Mouse (Mus musculus) CH12.LX (cell line): ENCODE results near the gene Cabp1. TPM values are rescaled to one million over a fixed set of nuclear protein-coding genes. Genes with fewer than 3 reads are reported as not detected.

Experiments used
- DNase-seq: peaks from one replicate; pipeline ENCODE4 v3.0.0-alpha.2; 2013; ENCODE audit errors: extremely low read depth
- H3K27ac ChIP-seq: 2 replicates; pipeline ENCODE4 v1.5.1; 2012; ENCODE audit warnings: low read depth, mild to moderate bottlenecking, control low read depth, moderate library complexity; ENCODE audit not compliant: insufficient read depth
- H3K27me3 ChIP-seq: replicated peaks from 2 replicates; pipeline ENCODE3; 2012; ENCODE audit warnings: inconsistent platforms
- H3K36me3 ChIP-seq, 2 experiments: replicated peaks in 1 of 2; 2 replicates each; pipeline versions ENCODE3 to v1.6.1; 2012; ENCODE audit warnings: inconsistent platforms in 1 of 2, low read length in 1 of 2, mild to moderate bottlenecking in 1 of 2, mixed read lengths in 1 of 2, moderate library complexity in 1 of 2; ENCODE audit not compliant: control insufficient read depth in 1 of 2, insufficient read depth in 1 of 2
- H3K4me1 ChIP-seq, 2 experiments: 2 replicates each; pipeline ENCODE4 v1.6.1; 2012; ENCODE audit warnings: inconsistent platforms in 1 of 2, moderate library complexity in 1 of 2; ENCODE audit not compliant: insufficient read depth in 2 of 2, control insufficient read depth in 1 of 2
- H3K4me2 ChIP-seq: 2 replicates; pipeline ENCODE4 v1.6.1; 2012; ENCODE audit warnings: low read depth, mild to moderate bottlenecking, control low read depth; ENCODE audit not compliant: poor library complexity, insufficient read depth, severe bottlenecking
- H3K4me3 ChIP-seq, 3 experiments: fragments of 150-350 bp in 1 of 3; sonication (generic) in 1 of 3; replicated peaks in 1 of 3; 2 replicates each; pipeline versions ENCODE3 to v1.5.1; 2011 to 2012; ENCODE audit warnings: low read depth in 2 of 3, low read length in 2 of 3, mild to moderate bottlenecking in 2 of 3, moderate library complexity in 2 of 3, control low read depth in 1 of 3, improper control_type of control experiment in 1 of 3, inconsistent platforms in 1 of 3, mixed read lengths in 1 of 3; ENCODE audit not compliant: poor library complexity in 1 of 3
- H3K79me2 ChIP-seq: replicated peaks from 2 replicates; pipeline ENCODE4 v1.6.1; 2012; ENCODE audit warnings: mild to moderate bottlenecking, moderate library complexity; ENCODE audit not compliant: control insufficient read depth, poor library complexity, insufficient read depth, severe bottlenecking; ENCODE audit errors: extremely low read depth
- H3K9ac ChIP-seq: 2 replicates; pipeline ENCODE4 v1.6.1; 2012; ENCODE audit warnings: low read depth, mild to moderate bottlenecking, control low read depth, moderate library complexity; ENCODE audit not compliant: insufficient read depth
- H3K9me3 ChIP-seq: replicated peaks from 2 replicates; pipeline ENCODE3; 2012; ENCODE audit warnings: low read length, inconsistent platforms, mixed read lengths
- CTCF ChIP-seq, 2 experiments: IDR thresholded peaks in 1 of 2; conservative IDR thresholded peaks in 1 of 2; 2 replicates each; pipeline ENCODE4 v1.5.1; 2011 to 2012; ENCODE audit warnings: low read depth in 2 of 2, low read length in 2 of 2, improper control_type of control experiment in 1 of 2, inconsistent platforms in 1 of 2, mild to moderate bottlenecking in 1 of 2, moderate library complexity in 1 of 2
- ETS1 ChIP-seq: conservative IDR thresholded peaks from 2 replicates; pipeline ENCODE4 v1.6.1; 2012; ENCODE audit warnings: low read depth, mild to moderate bottlenecking, inconsistent platforms, low read length, improper control_type of control experiment, moderate library complexity
- IRF4 ChIP-seq: IDR thresholded peaks from 2 replicates; pipeline ENCODE4 v1.6.1; 2014; ENCODE audit warnings: low read depth, mild to moderate bottlenecking, inconsistent platforms, low read length, improper control_type of control experiment
- JUND ChIP-seq: conservative IDR thresholded peaks from 2 replicates; pipeline ENCODE4 v1.6.1; 2011; ENCODE audit warnings: low read depth, low read length, improper control_type of control experiment
- MAX ChIP-seq: IDR thresholded peaks from 2 replicates; pipeline ENCODE4 v1.6.1; 2011; ENCODE audit warnings: low read length, improper control_type of control experiment
- MXI1 ChIP-seq: IDR thresholded peaks from 2 replicates; pipeline ENCODE4 v1.6.1; 2011; ENCODE audit warnings: mild to moderate bottlenecking, low read depth, low read length, improper control_type of control experiment
- MYC ChIP-seq: IDR thresholded peaks from 2 replicates; pipeline ENCODE4 v1.6.1; 2011; ENCODE audit warnings: low read depth, mild to moderate bottlenecking, improper control_type of control experiment, low read length
- RCOR1 ChIP-seq: conservative IDR thresholded peaks from 2 replicates; pipeline ENCODE4 v1.6.1; 2012; ENCODE audit warnings: low read depth, mild to moderate bottlenecking, inconsistent platforms, low read length, improper control_type of control experiment
- SIN3A ChIP-seq: IDR thresholded peaks from 2 replicates; pipeline ENCODE4 v1.6.1; 2012; ENCODE audit warnings: low read length, improper control_type of control experiment, inconsistent platforms
- USF2 ChIP-seq: conservative IDR thresholded peaks from 2 replicates; pipeline ENCODE4 v1.6.1; 2011; ENCODE audit warnings: low read depth, low read length, improper control_type of control experiment
- dilution Hi-C: fragments of 300-500 bp; cut with MboI; formaldehyde crosslinking; loops from 2 replicates; pipeline ENCODE4 v1.14.3; 2020; ENCODE audit warnings: low sequenced_read_pairs; ENCODE audit not compliant: extremely low pct_unique_long_range_greater_than_20kb, extremely low pct_ligation_motif_present
- in situ Hi-C: fragments of 300-500 bp; cut with MboI; formaldehyde crosslinking; loops from 3 replicates; pipeline ENCODE4 v1.14.3; 2019; ENCODE audit warnings: low sequenced_read_pairs, low pct_ligation_motif_present, low pct_unique_long_range_greater_than_20kb, mixed read lengths
- polyA plus RNA-seq: library from polyadenylated mRNA; unstranded; fragments of >175 nt; gene quantifications from 2 replicates; pipeline ENCODE4 v1.2.1, GENCODE M21; 2012; ENCODE audit warnings: low read depth; ENCODE audit not compliant: insufficient read length
- total RNA-seq, 2 experiments: library from RNA; depleted of rRNA; stranded (reverse); fragments of 300-350 nt in 1 of 2; fragments of >200 nt in 1 of 2; gene quantifications; 2 replicates each; pipeline ENCODE4 v1.2.3; 2012 to 2014

Cabp1 gene
- total and polyA plus RNA-seq, 3 experiments, result 0.59 to 1.8 (median 1.7) TPM

GRCm38 (mm10) chr5:115207244-115207643 is 13.1 kb upstream of the Cabp1 start:
- DNase-seq, result no peak
- dilution Hi-C loops, result no loop called here
- H3K4me2 ChIP-seq, result no peak overlapping the region

GRCm38 (mm10) chr5:115204562-115205311 is 10.6 kb upstream of the Cabp1 start:
- DNase-seq, result no peak
- dilution Hi-C loops, result no loop called here
- peaks cover 3% of the 10 kb centered on the region for H3K27me3 ChIP-seq
- H3K9ac ChIP-seq, result 0 out of 2 replicates have a peak overlapping the region, but pooled peaks have one; percentile 13
- H3K9me3 ChIP-seq, result no peaks in the 10 kb centered on the region
- H3K36me3 ChIP-seq, result no peaks in the 10 kb centered on the region
- H3K27ac ChIP-seq, result no peak overlapping the region
- 0 out of 2 replicates have a peak, but pooled peaks have one; percentile 29 for TF ChIP-seq MYC
- TF ChIP-seq ETS1, result no peak
- no peak for TF ChIP-seq IRF4
- no peak for TF ChIP-seq CTCF (conservative IDR thresholded peaks at IDR 0.05 in 1 of 2, IDR thresholded peaks at IDR 0.05 in 1 of 2; ENCODE audit: low read depth in 2 of 2, low read length in 2 of 2)
- TF ChIP-seq MXI1, result no peak
- TF ChIP-seq MAX, result peak; percentile 67; the same call in 1 of the 2 replicates
- no peak for TF ChIP-seq JUND
- TF ChIP-seq, all 38 proteins: peak for 2
- Histone ChIP-seq H3K4me1 (peaks cover 2 to 3% of the 10 kb centered on the region in 2 experiments; a peak in 1 of 4 replicates), H3K79me2 (no peaks in the 10 kb centered on the region), H3K4me2 (peak overlapping the region; percentile 79), H3K4me3 (no peak overlapping the region)
- in situ Hi-C loops, result no loop called here

More at GRCm38 (mm10) chr5:115207244-115207643, 13.1 kb upstream of the Cabp1 start:
- Histone ChIP-seq H3K27me3 (no peaks in the 10 kb centered on the region), H3K4me3 (no peak overlapping the region), H3K79me2 (no peaks in the 10 kb centered on the region), H3K9me3 (no peaks in the 10 kb centered on the region), H3K36me3 (no peaks in the 10 kb centered on the region), H3K4me1 (peaks cover 3 to 4% of the 10 kb centered on the region in 2 experiments; a peak in 1 of 4 replicates), H3K9ac (no peak overlapping the region), H3K27ac (no peak overlapping the region)
- TF ChIP-seq SIN3A, result no peak
- no peak for TF ChIP-seq USF2
- TF ChIP-seq CTCF (conservative IDR thresholded peaks at IDR 0.05 in 1 of 2, IDR thresholded peaks at IDR 0.05 in 1 of 2; ENCODE audit: low read depth in 2 of 2, low read length in 2 of 2), result peak; percentile 32 to 39; a peak in 3 of 4 replicates
- no peak for TF ChIP-seq RCOR1
- in situ Hi-C loops, result no loop called here
